Mouse (Mus musculus): ENCODE data around the gene Arhgap45. TPM values are rescaled to one million over a fixed set of nuclear protein-coding genes. Genes with fewer than 3 reads are reported as not detected.

Gene Arhgap45
- total RNA-seq, 4 experiments from 2014 or later, result 6.4 to 10.6 (median 8.5) TPM

GRCm38 (mm10) chr10:79987771-79988505 is 28.5 kb upstream of the Arhgap45 start:
- no peak for DNase-seq

GRCm38 (mm10) chr10:79988506-79989271 is 27.8 kb upstream of the Arhgap45 start, which contains the start of gene Cnn2:
Gene Cnn2 (plus strand): TSS chr10:79988584.
- DNase-seq, result no peak

GRCm38 (mm10) chr10:79989272-79989786 is 27.1 kb upstream of the Arhgap45 start:
- no peak for DNase-seq

- no peak for DNase-seq
Observed at GRCm38 (mm10) chr10:79989870-79990269, 26.6 kb upstream of the Arhgap45 start.

GRCm38 (mm10) chr10:79991099-79991498 is 25.4 kb upstream of the Arhgap45 start:
- no peak for DNase-seq

- no peak for DNase-seq
Observed at GRCm38 (mm10) chr10:79991548-79991947, 24.9 kb upstream of the Arhgap45 start.

- DNase-seq, result no peak
Observed at GRCm38 (mm10) chr10:79994397-79995115, 21.9 kb upstream of the Arhgap45 start.

- no peak for DNase-seq
Observed at GRCm38 (mm10) chr10:79995636-79996035, 20.8 kb upstream of the Arhgap45 start.

- peak; percentile 92 for DNase-seq
Observed at GRCm38 (mm10) chr10:79996272-79997033, 20.0 kb upstream of the Arhgap45 start, which contains the start of gene Abca7. Gene Abca7 (plus strand): TSS chr10:79996494.

GRCm38 (mm10) chr10:79997034-79997760 is 19.3 kb upstream of the Arhgap45 start:
- DNase-seq, result no peak

- no peak for DNase-seq
Observed at GRCm38 (mm10) chr10:79997819-79998218, 18.6 kb upstream of the Arhgap45 start.

GRCm38 (mm10) chr10:80001945-80002344 is 14.5 kb upstream of the Arhgap45 start:
- no peak for DNase-seq

- no peak for DNase-seq
Observed at GRCm38 (mm10) chr10:80002829-80003228, 13.6 kb upstream of the Arhgap45 start.

- no peak for DNase-seq
Observed at GRCm38 (mm10) chr10:80003374-80004232, 12.8 kb upstream of the Arhgap45 start.

GRCm38 (mm10) chr10:80004233-80004705 is 12.2 kb upstream of the Arhgap45 start:
- peak; percentile 84 for DNase-seq

- no peak for DNase-seq
Observed at GRCm38 (mm10) chr10:80011740-80012139, 4.7 kb upstream of the Arhgap45 start.

- no peak for DNase-seq
Observed at GRCm38 (mm10) chr10:80013609-80014008, 2.8 kb upstream of the Arhgap45 start.

GRCm38 (mm10) chr10:80014484-80015290 is 1.8 kb upstream of the Arhgap45 start:
- DNase-seq, result no peak

- no peak for DNase-seq
Observed at GRCm38 (mm10) chr10:80015583-80015982, 870 bp upstream of the Arhgap45 start.

Measured in adrenal gland, adult 8-10 months (tissue).